Mouse (Mus musculus): Measurements from ENCODE around the gene Micu1. TPM values are rescaled to one million over a fixed set of nuclear protein-coding genes. Genes with fewer than 3 reads are reported as not detected.

Micu1 gene
- polyA plus RNA-seq, 1 experiment from 2014 or later = 87.9 TPM

GRCm38 (mm10) chr10:59846416-59846815, 144.1 kb downstream of the Micu1 start:
- WGBS = 78% methylated on average over 6 of the region's 6 CpGs
- no peak for ATAC-seq (ENCODE audit: low read depth)

GRCm38 (mm10) chr10:59848079-59848877, 146.0 kb downstream of the Micu1 start:
- no peak for ATAC-seq (ENCODE audit: low read depth)
- WGBS = 81% methylated on average over 11 of the region's 11 CpGs
- H3K4me1 ChIP-seq (replicated peaks) = peaks cover 15% of the 10 kb centered on the region
- no peak overlapping the region for H3K4me3 ChIP-seq
- no peaks in the 10 kb centered on the region for H3K9me3 ChIP-seq
- no peaks in the 10 kb centered on the region for H3K27me3 ChIP-seq
- no peak overlapping the region for H3K9ac ChIP-seq
- no peak overlapping the region for H3K4me2 ChIP-seq
- H3K36me3 ChIP-seq = no peaks in the 10 kb centered on the region
- no peak overlapping the region for H3K27ac ChIP-seq (replicated peaks)

More at GRCm38 (mm10) chr10:59846416-59846815, 144.1 kb downstream of the Micu1 start:
- Histone ChIP-seq H3K36me3 (0 out of 2 replicates have a peak, but pooled peaks cover 6% of the 10 kb centered on the region), H3K27me3 (no peaks in the 10 kb centered on the region), H3K4me3 (no peak overlapping the region), H3K9me3 (no peaks in the 10 kb centered on the region), H3K9ac (no peak overlapping the region), H3K4me2 (no peak overlapping the region), H3K27ac (replicated peaks) (no peak overlapping the region), H3K4me1 (replicated peaks) (peaks cover 20% of the 10 kb centered on the region)

- H3K27ac ChIP-seq (replicated peaks) = no peak overlapping the region
- H3K27me3 ChIP-seq = no peaks in the 10 kb centered on the region
- no peak for ATAC-seq (ENCODE audit: low read depth)
- H3K9me3 ChIP-seq = no peaks in the 10 kb centered on the region
- no peak overlapping the region for H3K4me2 ChIP-seq
- H3K9ac ChIP-seq = no peak overlapping the region
- WGBS = 73% methylated on average over 9 of the region's 9 CpGs
- no peak overlapping the region for H3K4me3 ChIP-seq
- H3K4me1 ChIP-seq (replicated peaks) = peaks cover 9% of the 10 kb centered on the region
- H3K36me3 ChIP-seq = no peaks in the 10 kb centered on the region
These were observed 146.7 kb downstream of the Micu1 start for GRCm38 (mm10) chr10:59848953-59849352.

- ATAC-seq (ENCODE audit: low read depth) = no peak
- WGBS = 87% methylated on average over 7 of the region's 7 CpGs
- H3K36me3 ChIP-seq = no peaks in the 10 kb centered on the region
These were observed 147.1 kb downstream of the Micu1 start for GRCm38 (mm10) chr10:59849371-59849770.

GRCm38 (mm10) chr10:59857157-59857556, 154.9 kb downstream of the Micu1 start:
- peaks cover 9% of the 10 kb centered on the region; the same call in 1 of the 2 replicates for H3K4me1 ChIP-seq (replicated peaks)
- no peak overlapping the region for H3K4me2 ChIP-seq
- WGBS = 74% methylated on average over 5 of the region's 5 CpGs
- no peaks in the 10 kb centered on the region for H3K27me3 ChIP-seq
- H3K4me3 ChIP-seq = no peak overlapping the region
- ATAC-seq (ENCODE audit: low read depth) = no peak
- no peaks in the 10 kb centered on the region for H3K9me3 ChIP-seq
- no peaks in the 10 kb centered on the region for H3K36me3 ChIP-seq
- no peak overlapping the region for H3K27ac ChIP-seq (replicated peaks)
- H3K9ac ChIP-seq = no peak overlapping the region

More at GRCm38 (mm10) chr10:59849371-59849770, 147.1 kb downstream of the Micu1 start:
- Histone ChIP-seq H3K4me1 (replicated peaks) (peaks cover 5% of the 10 kb centered on the region; the same call in 1 of the 2 replicates), H3K27me3 (no peaks in the 10 kb centered on the region), H3K27ac (replicated peaks) (no peak overlapping the region), H3K9ac (no peak overlapping the region), H3K4me3 (no peak overlapping the region), H3K9me3 (no peaks in the 10 kb centered on the region), H3K4me2 (no peak overlapping the region)

- Histone ChIP-seq H3K36me3 (no peaks in the 10 kb centered on the region), H3K9me3 (no peaks in the 10 kb centered on the region), H3K27ac (replicated peaks) (no peak overlapping the region), H3K4me3 (no peak overlapping the region), H3K4me2 (no peak overlapping the region), H3K9ac (no peak overlapping the region), H3K27me3 (no peaks in the 10 kb centered on the region), H3K4me1 (replicated peaks) (peaks cover 29% of the 10 kb centered on the region)
- WGBS = 81% methylated on average over 9 of the region's 9 CpGs
- no peak for ATAC-seq (ENCODE audit: low read depth)
These were observed 158.4 kb downstream of the Micu1 start for GRCm38 (mm10) chr10:59860684-59861083.

- Histone ChIP-seq H3K9ac (no peak overlapping the region), H3K4me2 (no peak overlapping the region), H3K4me1 (replicated peaks) (peaks cover 29% of the 10 kb centered on the region), H3K27me3 (no peaks in the 10 kb centered on the region), H3K9me3 (no peaks in the 10 kb centered on the region), H3K27ac (replicated peaks) (no peak overlapping the region), H3K4me3 (no peak overlapping the region), H3K36me3 (no peaks in the 10 kb centered on the region)
- ATAC-seq (ENCODE audit: low read depth) = no peak
- 79% methylated on average over 10 of the region's 10 CpGs for WGBS
These were observed 158.9 kb downstream of the Micu1 start for GRCm38 (mm10) chr10:59861201-59861600.

GRCm38 (mm10) chr10:59862816-59863440, 160.7 kb downstream of the Micu1 start:
- Histone ChIP-seq H3K9me3 (no peaks in the 10 kb centered on the region), H3K4me1 (replicated peaks) (peaks cover 29% of the 10 kb centered on the region), H3K4me3 (no peak overlapping the region), H3K36me3 (no peaks in the 10 kb centered on the region), H3K27ac (replicated peaks) (no peak overlapping the region), H3K9ac (peak overlapping the region; percentile 45; the same call in 1 of the 2 replicates), H3K4me2 (no peak overlapping the region), H3K27me3 (no peaks in the 10 kb centered on the region)
- ATAC-seq (ENCODE audit: low read depth) = no peak
- 82% methylated on average over 6 of the region's 6 CpGs for WGBS

- H3K36me3 ChIP-seq = no peaks in the 10 kb centered on the region
- peaks cover 29% of the 10 kb centered on the region for H3K4me1 ChIP-seq (replicated peaks)
- H3K4me3 ChIP-seq = no peak overlapping the region
- WGBS = 24% methylated on average over 4 of the region's 4 CpGs
- ATAC-seq (ENCODE audit: low read depth) = no peak
- H3K27ac ChIP-seq (replicated peaks) = no peak overlapping the region
- peak overlapping the region; percentile 45 for H3K9ac ChIP-seq
- no peak overlapping the region for H3K4me2 ChIP-seq
- H3K27me3 ChIP-seq = no peaks in the 10 kb centered on the region
- H3K9me3 ChIP-seq = no peaks in the 10 kb centered on the region
These were observed 161.3 kb downstream of the Micu1 start for GRCm38 (mm10) chr10:59863620-59864019.

- H3K4me1 ChIP-seq (replicated peaks) = peaks cover 27% of the 10 kb centered on the region
- H3K9ac ChIP-seq = 0 out of 2 replicates have a peak overlapping the region, but pooled peaks have one; percentile 45
- H3K9me3 ChIP-seq = no peaks in the 10 kb centered on the region
- H3K4me2 ChIP-seq = no peak overlapping the region
- H3K27me3 ChIP-seq = no peaks in the 10 kb centered on the region
- no peak overlapping the region for H3K4me3 ChIP-seq
- ATAC-seq (ENCODE audit: low read depth) = no peak
- H3K27ac ChIP-seq (replicated peaks) = no peak overlapping the region
- whole genome bisulfite sequencing = 67% methylated on average over 19 of the region's 19 CpGs
- H3K36me3 ChIP-seq = no peaks in the 10 kb centered on the region
These were observed 162.1 kb downstream of the Micu1 start for GRCm38 (mm10) chr10:59864232-59864875.

- WGBS = 36% methylated on average over 13 of the region's 13 CpGs
- Histone ChIP-seq H3K4me2 (no peak overlapping the region), H3K9me3 (no peaks in the 10 kb centered on the region), H3K9ac (no peak overlapping the region), H3K4me3 (no peak overlapping the region), H3K4me1 (replicated peaks) (peaks cover 21% of the 10 kb centered on the region), H3K36me3 (no peaks in the 10 kb centered on the region), H3K27me3 (no peaks in the 10 kb centered on the region), H3K27ac (replicated peaks) (no peak overlapping the region)
- peak; percentile 73 for ATAC-seq (ENCODE audit: low read depth)
These were observed 162.8 kb downstream of the Micu1 start for GRCm38 (mm10) chr10:59864884-59865726.

Measured in neural tube, embryonic 13.5 days (tissue).